Mouse (Mus musculus) embryonic facial prominence, embryonic 13.5 days (tissue): ENCODE data around the gene B4galnt1. TPM values are rescaled to one million over a fixed set of nuclear protein-coding genes. Genes with fewer than 3 reads are reported as not detected.

Experiments used
- ATAC-seq: fragments of 200-750 bp; cut with Nextera tagmentation; 2 replicates; pipeline ENCODE4 v1.8.0; 2017; ENCODE audit warnings: low read depth; ENCODE audit not compliant: insufficient number of reproducible peaks, insufficient read depth, low FRiP score, low TSS enrichment
- H3K27ac ChIP-seq: fragments of 300-500 bp; sonication (generic); 2 replicates; pipeline ENCODE4 v1.5.1; 2015; ENCODE audit warnings: moderate library complexity, mild to moderate bottlenecking, inconsistent platforms
- H3K27me3 ChIP-seq: fragments of 300-500 bp; sonication (generic); 2 replicates; pipeline ENCODE4 v1.6.1; 2015; ENCODE audit warnings: mild to moderate bottlenecking, inconsistent platforms
- H3K36me3 ChIP-seq: fragments of 300-500 bp; sonication (generic); 2 replicates; pipeline ENCODE4 v1.6.1; 2015; ENCODE audit warnings: mild to moderate bottlenecking, inconsistent platforms
- H3K4me1 ChIP-seq: fragments of 300-500 bp; sonication (generic); 2 replicates; pipeline ENCODE4 v1.6.1; 2015; ENCODE audit warnings: inconsistent platforms
- H3K4me2 ChIP-seq: fragments of 300-500 bp; sonication (generic); 2 replicates; pipeline ENCODE4 v1.6.1; 2015; ENCODE audit warnings: moderate library complexity, mild to moderate bottlenecking, inconsistent platforms
- H3K4me3 ChIP-seq: fragments of 300-500 bp; sonication (generic); 2 replicates; pipeline ENCODE4 v1.5.1; 2015; ENCODE audit warnings: mild to moderate bottlenecking, inconsistent platforms
- H3K9ac ChIP-seq: fragments of 300-500 bp; sonication (generic); 2 replicates; pipeline ENCODE4 v1.6.1; 2015; ENCODE audit warnings: mild to moderate bottlenecking, inconsistent platforms
- H3K9me3 ChIP-seq: fragments of 300-500 bp; sonication (generic); 2 replicates; pipeline ENCODE4 v1.6.1; 2016; ENCODE audit warnings: inconsistent platforms
- WGBS: fragments of 180-500 bp; shearing (Covaris S2); methylation state at CpG from one replicate; pipeline ENCODE4 v1.1.7; 2015; ENCODE audit warnings: mixed read lengths; 5-methylcytosine and 5-hydroxymethylcytosine counted together
- polyA plus RNA-seq: library from polyadenylated mRNA; unstranded; fragments of >200 nt; fragmentation: Nextera tagmentation; extraction: Ambion mirVana; gene quantifications from 2 replicates; pipeline ENCODE4 v1.2.1, GENCODE M21; 2015

The B4galnt1 gene
- polyA plus RNA-seq, 1 experiment from 2014 or later, result 8.9 TPM

GRCm38 (mm10) chr10:127181566-127181965, 16.5 kb downstream of the B4galnt1 start:
- no peak overlapping the region for H3K4me3 ChIP-seq
- H3K4me2 ChIP-seq, result no peak overlapping the region
- WGBS, result 69% methylated on average over 6 of the region's 6 CpGs
- no peak overlapping the region for H3K27ac ChIP-seq
- peaks cover 51% of the 10 kb centered on the region for H3K4me1 ChIP-seq
- peaks cover 61% of the 10 kb centered on the region for H3K27me3 ChIP-seq
- H3K36me3 ChIP-seq, result peaks cover 42% of the 10 kb centered on the region
- ATAC-seq, result no peak
- no peaks in the 10 kb centered on the region for H3K9me3 ChIP-seq
- no peak overlapping the region for H3K9ac ChIP-seq

GRCm38 (mm10) chr10:127182624-127183023, 17.6 kb downstream of the B4galnt1 start:
- Histone ChIP-seq H3K9me3 (no peaks in the 10 kb centered on the region), H3K9ac (no peak overlapping the region), H3K27ac (no peak overlapping the region), H3K27me3 (peaks cover 51% of the 10 kb centered on the region), H3K4me1 (peaks cover 51% of the 10 kb centered on the region), H3K4me2 (no peak overlapping the region), H3K36me3 (peaks cover 50% of the 10 kb centered on the region), H3K4me3 (no peak overlapping the region)
- WGBS, result 86% methylated on average over 4 of the region's 4 CpGs
- no peak for ATAC-seq

GRCm38 (mm10) chr10:127183759-127184158, 18.7 kb downstream of the B4galnt1 start:
- Histone ChIP-seq H3K27me3 (peaks cover 39% of the 10 kb centered on the region), H3K4me1 (peaks cover 46% of the 10 kb centered on the region), H3K4me2 (peak overlapping the region; percentile 44), H3K9ac (peak overlapping the region; percentile 40; the same call in 1 of the 2 replicates), H3K36me3 (peaks cover 50% of the 10 kb centered on the region), H3K27ac (no peak overlapping the region), H3K4me3 (peak overlapping the region; percentile 18), H3K9me3 (no peaks in the 10 kb centered on the region)
- ATAC-seq, result no peak
- 13% methylated on average over 20 of the region's 20 CpGs for WGBS

GRCm38 (mm10) chr10:127185101-127185500, 20.1 kb downstream of the B4galnt1 start:
- no peaks in the 10 kb centered on the region for H3K9me3 ChIP-seq
- WGBS, result 71% methylated on average over 9 of the region's 9 CpGs
- H3K27me3 ChIP-seq, result peaks cover 26% of the 10 kb centered on the region
- H3K4me3 ChIP-seq, result no peak overlapping the region
- no peak overlapping the region for H3K9ac ChIP-seq
- H3K36me3 ChIP-seq, result peaks cover 50% of the 10 kb centered on the region
- H3K4me2 ChIP-seq, result no peak overlapping the region
- no peak for ATAC-seq
- no peak overlapping the region for H3K27ac ChIP-seq
- peaks cover 39% of the 10 kb centered on the region for H3K4me1 ChIP-seq

- H3K27me3 ChIP-seq, result peaks cover 22% of the 10 kb centered on the region
- no peak overlapping the region for H3K4me3 ChIP-seq
These were observed 20.5 kb downstream of the B4galnt1 start for GRCm38 (mm10) chr10:127185506-127185905.

GRCm38 (mm10) chr10:127186451-127186850, 21.4 kb downstream of the B4galnt1 start:
- H3K27me3 ChIP-seq, result peaks cover 12% of the 10 kb centered on the region
- no peak overlapping the region for H3K27ac ChIP-seq
- WGBS, result 87% methylated on average over 1 of the region's 1 CpGs
- no peak overlapping the region for H3K9ac ChIP-seq
- H3K4me1 ChIP-seq, result peaks cover 46% of the 10 kb centered on the region
- H3K9me3 ChIP-seq, result no peaks in the 10 kb centered on the region
- no peak overlapping the region for H3K4me2 ChIP-seq
- no peak for ATAC-seq
- no peak overlapping the region for H3K4me3 ChIP-seq
- peaks cover 59% of the 10 kb centered on the region for H3K36me3 ChIP-seq

More at GRCm38 (mm10) chr10:127185506-127185905, 20.5 kb downstream of the B4galnt1 start:
- H3K9me3 ChIP-seq, result no peaks in the 10 kb centered on the region
- 80% methylated on average over 15 of the region's 15 CpGs for WGBS
- H3K4me2 ChIP-seq, result no peak overlapping the region
- no peak overlapping the region for H3K27ac ChIP-seq
- peaks cover 51% of the 10 kb centered on the region for H3K36me3 ChIP-seq
- no peak for ATAC-seq
- peaks cover 39% of the 10 kb centered on the region for H3K4me1 ChIP-seq
- H3K9ac ChIP-seq, result no peak overlapping the region

GRCm38 (mm10) chr10:127187371-127188078, 22.5 kb downstream of the B4galnt1 start:
- Histone ChIP-seq H3K27me3 (0 out of 2 replicates have a peak, but pooled peaks cover 2% of the 10 kb centered on the region), H3K9ac (peak overlapping the region; percentile 86), H3K36me3 (peaks cover 58% of the 10 kb centered on the region), H3K4me3 (peak overlapping the region; percentile 79), H3K27ac (peak overlapping the region; percentile 98), H3K4me2 (peak overlapping the region; percentile 94), H3K9me3 (no peaks in the 10 kb centered on the region), H3K4me1 (peaks cover 55% of the 10 kb centered on the region)
- ATAC-seq, result no peak
- WGBS, result 42% methylated on average over 10 of the region's 10 CpGs

- Histone ChIP-seq H3K9ac (peak overlapping the region; percentile 86), H3K4me2 (peak overlapping the region; percentile 94), H3K27ac (peak overlapping the region; percentile 98), H3K4me3 (peak overlapping the region; percentile 79), H3K4me1 (peaks cover 60% of the 10 kb centered on the region), H3K9me3 (no peaks in the 10 kb centered on the region), H3K27me3 (no peaks in the 10 kb centered on the region), H3K36me3 (peaks cover 58% of the 10 kb centered on the region)
- 1% methylated on average over 19 of the region's 21 CpGs for WGBS
- no peak for ATAC-seq
These were observed 23.0 kb downstream of the B4galnt1 start for GRCm38 (mm10) chr10:127188079-127188453.

- Histone ChIP-seq H3K4me1 (peaks cover 62% of the 10 kb centered on the region), H3K36me3 (peaks cover 56% of the 10 kb centered on the region)
- WGBS, result under 1% methylated on average over 45 of the region's 46 CpGs
These were observed 23.6 kb downstream of the B4galnt1 start for GRCm38 (mm10) chr10:127188465-127189115.

GRCm38 (mm10) chr10:127189116-127189650, 24.2 kb downstream of the B4galnt1 start:
- Histone ChIP-seq H3K9ac (peak overlapping the region; percentile 86), H3K9me3 (no peaks in the 10 kb centered on the region), H3K4me1 (peaks cover 58% of the 10 kb centered on the region), H3K4me3 (peak overlapping the region; percentile 79), H3K36me3 (peaks cover 50% of the 10 kb centered on the region), H3K4me2 (peak overlapping the region; percentile 94), H3K27ac (peak overlapping the region; percentile 98), H3K27me3 (no peaks in the 10 kb centered on the region)
- no peak for ATAC-seq
- WGBS, result under 1% methylated on average over 26 of the region's 26 CpGs

More at GRCm38 (mm10) chr10:127188465-127189115, 23.6 kb downstream of the B4galnt1 start:
- H3K4me2 ChIP-seq, result peak overlapping the region; percentile 94
- H3K4me3 ChIP-seq, result peak overlapping the region; percentile 79
- peak; percentile 81 for ATAC-seq
- H3K9me3 ChIP-seq, result no peaks in the 10 kb centered on the region
- no peaks in the 10 kb centered on the region for H3K27me3 ChIP-seq
- H3K9ac ChIP-seq, result peak overlapping the region; percentile 86
- H3K27ac ChIP-seq, result peak overlapping the region; percentile 98

GRCm38 (mm10) chr10:127189651-127190381, 24.8 kb downstream of the B4galnt1 start, which contains the start of gene Arhgef25:
Gene Arhgef25 (minus strand): TSS chr10:127190083.
- WGBS, result under 1% methylated on average over 35 of the region's 35 CpGs
- Histone ChIP-seq H3K4me2 (peak within 1 kb of the TSS; percentile 94), H3K36me3 (peaks cover 43% of the 10 kb centered on the region), H3K9me3 (no peaks in the 10 kb centered on the region), H3K27me3 (no peaks in the 10 kb centered on the region), H3K9ac (peak within 1 kb of the TSS; percentile 86), H3K4me1 (peaks cover 58% of the 10 kb centered on the region), H3K27ac (peak within 1 kb of the TSS; percentile 98), H3K4me3 (peak within 1 kb of the TSS; percentile 79)
- peak; percentile 66 for ATAC-seq
